Mouse (Mus musculus) thymus, adult 2 months (tissue): ENCODE data around the gene Lgals1. TPM values are rescaled to one million over a fixed set of nuclear protein-coding genes. Genes with fewer than 3 reads are reported as not detected.
A peak's percentile ranks its signal among the peaks of the same experiment; 100 is the strongest.
"Not testable (repeated sequence)": the region's sequence is repeated elsewhere in the genome, so short reads cannot be mapped to it uniquely, and the experiment has no call there.

Source experiments
- DNase-seq: peaks from one replicate; pipeline ENCODE4 v3.0.0; 2021
- H3K27ac ChIP-seq: fragments of 200-500 bp; 2 replicates; pipeline ENCODE4 v1.5.1; 2012; ENCODE audit warnings: low read length, control low read depth; ENCODE audit not compliant: control insufficient read depth, insufficient read depth
- H3K27me3 ChIP-seq: fragments of 200-500 bp; 2 replicates; pipeline ENCODE4 v1.6.1; 2012; ENCODE audit warnings: mild to moderate bottlenecking, low read length, moderate library complexity, mixed read lengths; ENCODE audit not compliant: control insufficient read depth, insufficient read depth
- H3K36me3 ChIP-seq: fragments of 200-500 bp; 2 replicates; pipeline ENCODE4 v1.6.1; 2012; ENCODE audit warnings: mild to moderate bottlenecking, low read length, moderate library complexity; ENCODE audit not compliant: control insufficient read depth, insufficient read depth
- H3K4me1 ChIP-seq: fragments of 200-500 bp; replicated peaks from 2 replicates; pipeline ENCODE4 v1.6.1; 2012; ENCODE audit warnings: low read length; ENCODE audit not compliant: control insufficient read depth, insufficient read depth
- H3K4me3 ChIP-seq: fragments of 200-500 bp; 2 replicates; pipeline ENCODE4 v1.5.1; 2012; ENCODE audit warnings: mild to moderate bottlenecking, low read length, control low read depth, moderate library complexity; ENCODE audit not compliant: control insufficient read depth, insufficient read depth
- CTCF ChIP-seq: fragments of 200-500 bp; IDR thresholded peaks from 2 replicates; pipeline ENCODE4 v1.5.1; 2012; ENCODE audit warnings: mild to moderate bottlenecking, control low read depth, low read length, moderate library complexity, borderline replicate concordance; ENCODE audit not compliant: control insufficient read depth, poor library complexity, insufficient read depth; ENCODE audit errors: extremely low read depth
- POLR2A ChIP-seq: fragments of 200-500 bp; IDR thresholded peaks from 2 replicates; pipeline ENCODE4 v1.6.1; 2012; ENCODE audit warnings: mild to moderate bottlenecking, low read length, control low read depth, moderate library complexity; ENCODE audit not compliant: control insufficient read depth, poor library complexity, insufficient read depth; ENCODE audit errors: extremely low read depth
- WGBS: fragments of 180-500 bp; shearing (Covaris S2); methylation state at CpG from one replicate; pipeline ENCODE4 v1.1.7; 2018; 5-methylcytosine and 5-hydroxymethylcytosine counted together
- polyA plus RNA-seq: library from polyadenylated mRNA; depleted of rRNA; stranded (reverse); fragments of >200 nt; gene quantifications from 2 replicates; pipeline ENCODE4 v1.2.3, GENCODE M21; 2012; rRNA removed

Lgals1 gene
- 359 and 428 TPM in 2 replicates for polyA plus RNA-seq

DNA sequence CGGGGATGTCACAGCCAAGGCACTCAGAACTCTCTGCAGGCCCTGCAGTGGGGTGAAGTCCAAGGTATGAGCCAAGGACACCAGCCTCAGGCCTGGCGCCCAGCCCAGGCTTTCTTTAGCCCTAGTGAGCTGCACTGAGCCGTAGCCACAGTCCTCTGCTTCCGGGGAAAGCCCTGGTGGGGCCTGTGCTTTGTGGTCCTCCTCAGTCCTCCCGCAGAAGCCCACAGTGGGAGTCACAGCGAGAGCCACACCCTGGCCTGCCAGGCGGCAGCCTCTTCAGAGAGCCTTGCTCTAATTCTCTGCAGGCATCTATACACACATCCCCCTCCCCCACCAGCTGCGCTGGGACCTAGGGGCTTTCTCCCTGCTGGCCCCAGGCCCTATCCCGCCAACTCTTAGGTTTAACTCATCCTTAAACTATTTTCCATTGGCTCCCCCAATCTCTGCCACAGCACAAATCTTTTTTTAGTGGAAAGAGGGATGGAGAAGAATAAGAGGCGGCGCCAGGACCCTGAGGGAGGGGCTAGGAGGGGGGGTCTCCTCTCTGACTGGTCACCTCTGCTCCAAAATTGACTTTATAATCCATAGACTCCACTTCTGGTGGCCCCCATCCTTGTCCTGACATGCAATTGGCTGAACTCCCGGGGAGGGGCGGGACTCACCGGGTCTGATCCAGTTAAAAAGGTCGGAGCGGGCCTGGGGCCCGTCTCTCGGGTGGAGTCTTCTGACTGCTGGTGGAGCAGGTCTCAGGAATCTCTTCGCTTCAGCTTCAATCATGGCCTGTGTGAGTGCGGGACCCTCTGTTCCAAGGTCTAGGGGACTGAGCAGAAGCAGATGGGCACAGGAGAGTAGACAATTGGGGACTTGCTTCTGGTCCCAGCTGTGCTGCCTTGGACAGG is at the start of gene Lgals1:
TSS of gene Lgals1 (plus strand) at position 705 of the 899 bp plus-strand sequence.
- Histone ChIP-seq H3K27me3 (no peaks in the 10 kb centered on the region), H3K27ac (peak within 1 kb of the TSS; percentile 92), H3K36me3 (no peaks in the 10 kb centered on the region), H3K4me1 (peaks cover 59% of the 10 kb centered on the region), H3K4me3 (peak within 1 kb of the TSS; percentile 76)
- 11% methylated on average over 20 of the region's 20 CpGs for WGBS
- TF ChIP-seq CTCF, result no peak
- 0 out of 2 replicates have a peak, but pooled peaks have one; percentile 39 for TF ChIP-seq POLR2A
- DNase-seq, result peak; percentile 76

DNA sequence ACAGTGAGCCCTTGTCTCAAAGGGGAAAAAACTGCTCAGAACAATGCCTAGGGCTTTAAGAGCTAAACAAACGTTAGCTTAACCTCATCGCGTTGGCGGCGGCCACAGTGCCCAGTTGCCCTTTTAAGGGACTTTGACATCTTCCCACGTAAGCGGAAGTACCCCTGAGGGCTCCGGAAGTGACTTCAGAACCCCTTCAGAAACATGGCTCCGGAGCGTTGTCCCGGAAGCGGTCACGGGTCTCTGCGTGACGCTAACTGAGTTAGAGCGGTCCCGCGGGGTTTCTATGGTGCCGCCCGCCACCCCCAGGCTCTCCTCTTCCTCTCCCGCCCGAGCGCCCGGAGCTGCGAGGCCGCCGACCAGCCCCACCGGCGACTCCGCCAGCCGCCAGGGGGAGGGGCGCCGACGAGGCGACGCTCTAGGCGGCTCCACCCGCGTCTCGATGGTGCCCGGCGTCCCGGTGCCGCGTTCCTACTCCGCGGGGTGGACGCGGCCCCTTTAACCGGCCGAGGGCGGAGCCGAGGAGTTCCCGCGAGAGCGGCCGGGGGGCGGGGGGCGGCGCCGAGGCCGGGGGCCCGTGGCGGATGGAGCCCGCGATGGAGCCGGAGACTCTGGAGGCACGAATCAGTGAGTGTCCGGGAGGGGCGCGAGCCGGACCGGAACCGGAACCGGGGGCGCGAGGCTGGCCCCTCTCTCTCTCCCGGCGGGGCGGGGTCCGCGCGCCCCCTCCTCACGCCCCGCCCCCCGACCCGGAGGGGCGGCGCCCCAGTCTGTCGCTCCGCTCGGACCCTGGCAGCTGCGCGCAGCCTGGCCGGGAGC is 49.3 kb upstream of the Lgals1 start, which contains the start of gene Gga1:
TSS of gene Gga1 (plus strand) at position 200 of the 819 bp plus-strand sequence.
- Histone ChIP-seq H3K27ac (peak within 1 kb of the TSS; percentile 74), H3K27me3 (no peaks in the 10 kb centered on the region), H3K4me3 (peak within 1 kb of the TSS; percentile 77), H3K36me3 (no peaks in the 10 kb centered on the region), H3K4me1 (peaks cover 20% of the 10 kb centered on the region)
- under 1% methylated on average over 94 of the region's 95 CpGs for WGBS
- peak; percentile 89 for DNase-seq
- TF ChIP-seq POLR2A, result peak; percentile 66
- TF ChIP-seq CTCF, result peak; percentile 69

DNA sequence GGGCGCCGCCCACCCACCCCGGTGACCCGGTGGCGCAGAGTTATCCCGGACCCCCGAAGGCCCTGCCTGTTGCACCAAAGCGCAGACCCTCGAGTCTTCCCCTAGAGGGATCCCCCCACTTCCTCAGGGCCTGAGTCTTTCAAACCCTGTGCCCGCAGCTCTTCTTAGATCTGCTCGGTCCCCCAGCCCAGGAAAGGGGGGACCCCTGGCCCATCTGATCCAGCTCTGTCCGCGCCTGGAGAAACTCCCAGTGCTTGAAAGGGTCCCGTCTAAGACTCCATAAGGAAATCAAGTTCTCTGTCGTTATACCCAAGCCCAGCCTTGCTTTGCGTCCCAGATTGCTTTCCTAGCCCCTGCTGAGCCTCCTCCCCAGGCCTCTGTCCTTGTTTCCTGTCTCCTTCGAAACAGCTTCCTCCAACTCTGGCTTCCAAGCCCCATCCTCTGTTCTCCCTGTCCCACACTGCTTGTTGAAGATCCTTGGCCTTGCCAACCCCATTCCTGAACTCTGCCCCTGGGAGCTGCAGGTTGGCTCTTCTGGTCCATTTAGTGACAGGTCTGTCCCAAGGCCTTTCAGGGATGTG is 48.6 kb upstream of the Lgals1 start:
- peak overlapping the region; percentile 53; the same call in 1 of the 2 replicates for H3K27ac ChIP-seq
- peak overlapping the region; percentile 77 for H3K4me3 ChIP-seq
- under 1% methylated on average over 17 of the region's 17 CpGs for WGBS
- TF ChIP-seq POLR2A, result no peak
- no peak for TF ChIP-seq CTCF
- no peak for DNase-seq
- H3K36me3 ChIP-seq, result peaks cover 2% of the 10 kb centered on the region
- H3K4me1 ChIP-seq, result peaks cover 20% of the 10 kb centered on the region
- H3K27me3 ChIP-seq, result no peaks in the 10 kb centered on the region

DNA sequence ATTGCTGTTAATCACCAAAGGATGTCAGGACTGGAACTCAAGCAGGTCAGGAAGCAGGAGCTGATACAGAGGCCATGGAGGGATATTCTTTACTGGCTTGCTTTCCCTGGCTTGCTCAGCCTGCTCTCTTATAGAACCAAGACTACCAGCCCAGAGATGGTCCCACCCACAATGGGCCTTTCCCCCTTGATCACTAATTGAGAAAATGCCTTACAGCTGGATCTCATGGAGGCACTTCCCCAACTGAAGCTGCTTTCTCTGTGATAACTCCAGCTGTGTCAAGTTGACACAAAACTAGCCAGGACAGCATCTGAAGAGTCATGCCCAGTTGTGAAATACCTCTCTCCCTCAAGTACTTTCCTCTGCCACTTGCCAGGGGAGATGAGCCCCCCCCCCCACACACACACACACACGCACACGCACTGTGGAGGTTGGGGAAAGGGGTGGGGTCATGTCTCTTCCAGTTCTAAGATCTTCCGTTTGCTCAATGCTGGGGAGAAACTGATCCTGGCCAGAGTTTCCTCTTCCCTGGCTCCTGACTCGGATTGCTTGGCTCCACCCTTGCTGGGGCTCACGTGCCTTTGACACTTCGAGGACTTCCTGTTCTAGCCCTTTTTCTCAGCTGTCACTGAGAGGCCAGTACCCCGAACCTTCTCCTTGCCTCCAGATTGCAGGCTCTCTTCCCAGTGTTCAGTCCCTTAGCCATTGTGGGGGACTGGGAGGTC is 47.6 kb upstream of the Lgals1 start:
- 15% methylated on average over 7 of the region's 7 CpGs for WGBS
- H3K27ac ChIP-seq, H3K4me3 ChIP-seq: not testable (repeated sequence)

DNA sequence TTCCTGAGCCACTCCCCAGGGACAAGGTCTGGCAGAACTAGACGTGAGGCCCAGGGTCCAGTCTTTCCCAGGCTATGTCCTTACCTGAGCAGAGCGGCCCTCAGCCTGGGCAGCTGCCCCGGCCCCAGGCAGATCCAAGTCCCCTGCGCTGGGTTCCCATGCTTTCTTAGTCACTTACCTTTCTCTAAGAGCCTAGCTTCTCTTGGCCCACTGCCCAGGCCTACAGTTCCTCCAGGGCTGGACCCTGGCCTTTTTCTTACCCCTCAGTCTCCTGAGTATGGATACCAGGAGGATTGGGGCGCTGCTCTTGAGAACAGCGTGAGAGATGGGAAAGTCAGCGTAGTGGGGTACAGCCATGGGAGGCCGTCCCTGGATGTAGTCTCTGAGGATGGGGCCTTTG is 46.1 kb upstream of the Lgals1 start:
- Histone ChIP-seq H3K4me1 (peaks cover 20% of the 10 kb centered on the region), H3K27ac (no peak overlapping the region), H3K27me3 (no peaks in the 10 kb centered on the region), H3K36me3 (peaks cover 19% of the 10 kb centered on the region), H3K4me3 (no peak overlapping the region)
- no peak for DNase-seq
- no peak for TF ChIP-seq POLR2A
- TF ChIP-seq CTCF, result no peak
- 98% methylated on average over 8 of the region's 8 CpGs for WGBS

More for the DNA sequence above, 47.6 kb upstream of the Lgals1 start:
- not testable (repeated sequence) for DNase-seq, H3K27me3 ChIP-seq
- H3K4me1 ChIP-seq, result peaks cover 20% of the 10 kb centered on the region
- H3K36me3 ChIP-seq, result peaks cover 12% of the 10 kb centered on the region
